Mouse (Mus musculus) midbrain, postnatal 0 days (tissue): Measurements from ENCODE around the gene Hivep1. TPM values are rescaled to one million over a fixed set of nuclear protein-coding genes. Genes with fewer than 3 reads are reported as not detected.

Experiments used
- ATAC-seq: fragments of 200-750 bp; cut with Nextera tagmentation; 2 replicates; pipeline ENCODE4 v1.8.0; 2017; ENCODE audit warnings: moderate number of reproducible peaks, mild to moderate bottlenecking, moderate TSS enrichment, moderate library complexity; ENCODE audit not compliant: low FRiP score
- DNase-seq: peaks from one replicate; pipeline ENCODE4 v3.0.0-alpha.2; 2015; ENCODE audit warnings: low spot score
- H3K27ac ChIP-seq: fragments of 300-500 bp; sonication (generic); 2 replicates; pipeline ENCODE4 v1.5.1; 2014; ENCODE audit warnings: low read depth, mild to moderate bottlenecking, low read length, mixed read lengths
- H3K27me3 ChIP-seq: fragments of 300-500 bp; sonication (generic); 2 replicates; pipeline ENCODE4 v1.6.1; 2014; ENCODE audit warnings: low read length, control low read depth, mixed read lengths; ENCODE audit not compliant: insufficient read depth
- H3K36me3 ChIP-seq: fragments of 300-500 bp; sonication (generic); 2 replicates; pipeline ENCODE4 v1.6.1; 2014; ENCODE audit warnings: low read length, control low read depth, mixed read lengths; ENCODE audit not compliant: insufficient read depth
- H3K4me1 ChIP-seq: fragments of 300-500 bp; sonication (generic); 2 replicates; pipeline ENCODE4 v1.6.1; 2014; ENCODE audit warnings: mild to moderate bottlenecking, control low read depth, antibody characterized with exemption, low read length, mixed read lengths; ENCODE audit not compliant: insufficient read depth
- H3K4me2 ChIP-seq: fragments of 300-500 bp; sonication (generic); 2 replicates; pipeline ENCODE4 v1.6.1; 2014; ENCODE audit warnings: low read depth, mild to moderate bottlenecking, low read length, mixed read lengths; ENCODE audit not compliant: poor library complexity, severe bottlenecking
- H3K4me3 ChIP-seq: fragments of 300-500 bp; sonication (generic); 2 replicates; pipeline ENCODE4 v1.5.1; 2014; ENCODE audit warnings: low read depth, mild to moderate bottlenecking, low read length, moderate library complexity
- H3K9ac ChIP-seq: fragments of 300-500 bp; sonication (generic); replicated peaks from 2 replicates; pipeline ENCODE4 v1.6.1; 2014; ENCODE audit warnings: mild to moderate bottlenecking, low read length, moderate library complexity, mixed read lengths; ENCODE audit not compliant: poor library complexity, severe bottlenecking
- H3K9me3 ChIP-seq: fragments of 300-500 bp; sonication (generic); 2 replicates; pipeline ENCODE4 v1.6.1; 2016; ENCODE audit warnings: low read length, control low read depth
- CTCF ChIP-seq: IDR thresholded peaks from 2 replicates; pipeline ENCODE4 v1.5.1; 2016; ENCODE audit warnings: antibody characterized with exemption, mild to moderate bottlenecking
- WGBS: fragments of 180-500 bp; shearing (Covaris S2); extraction: QIAGEN DNeasy Blood & Tissue Kit; methylation state at CpG from one replicate; pipeline ENCODE4 v1.1.7; 2014; 5-methylcytosine and 5-hydroxymethylcytosine counted together
- polyA plus RNA-seq: library from polyadenylated mRNA; unstranded; fragments of >200 nt; fragmentation: Nextera tagmentation; extraction: Ambion mirVana; gene quantifications from 2 replicates; pipeline ENCODE4 v1.2.1, GENCODE M21; 2015
- total RNA-seq: library from RNA; depleted of rRNA; stranded (reverse); fragments of >200 nt; gene quantifications from 2 replicates; pipeline ENCODE4 v1.2.3, GENCODE M21; 2014; rRNA removed

Gene Hivep1
- 37.2 and 38.0 TPM in 2 replicates for total RNA-seq
- polyA plus RNA-seq = 13.8 and 19.5 TPM in 2 replicates

- under 1% methylated on average over 45 of the region's 100 CpGs for WGBS
Measured at GRCm38 (mm10) chr13:42051961-42052695, at the start of gene Hivep1. TSS of gene Hivep1 (plus strand) at chr13:42052021.

GRCm38 (mm10) chr13:42015484-42016045 is 36.3 kb upstream of the Hivep1 start:
- no peak overlapping the region for H3K4me3 ChIP-seq
- H3K36me3 ChIP-seq = no peaks in the 10 kb centered on the region
- no peak overlapping the region for H3K9ac ChIP-seq
- no peak overlapping the region for H3K27ac ChIP-seq
- H3K27me3 ChIP-seq = no peaks in the 10 kb centered on the region
- no peaks in the 10 kb centered on the region for H3K4me1 ChIP-seq
- no peaks in the 10 kb centered on the region for H3K9me3 ChIP-seq
- ATAC-seq (no peak), DNase-seq (no peak)
- no peak overlapping the region for H3K4me2 ChIP-seq
- TF ChIP-seq CTCF = no peak
- WGBS = 76% methylated on average over 10 of the region's 10 CpGs

More at GRCm38 (mm10) chr13:42051961-42052695, at the start of gene Hivep1:
- Histone ChIP-seq H3K36me3 (no peaks in the 10 kb centered on the region; the same call in 1 of the 2 replicates), H3K9me3 (no peaks in the 10 kb centered on the region), H3K9ac (peak within 1 kb of the TSS; percentile 90), H3K4me2 (peak within 1 kb of the TSS; percentile 94), H3K27ac (peak within 1 kb of the TSS; percentile 92), H3K27me3 (no peaks in the 10 kb centered on the region), H3K4me3 (peak within 1 kb of the TSS; percentile 95), H3K4me1 (peaks cover 3% of the 10 kb centered on the region; the same call in 1 of the 2 replicates)
- TF ChIP-seq CTCF = peak; percentile 25; the same call in 1 of the 2 replicates
- ATAC-seq = peak; percentile 78
- peak; percentile 49 for DNase-seq

GRCm38 (mm10) chr13:42016218-42016617 is 35.6 kb upstream of the Hivep1 start:
- H3K4me1 ChIP-seq = no peaks in the 10 kb centered on the region
- no peak overlapping the region for H3K4me2 ChIP-seq
- H3K27me3 ChIP-seq = no peaks in the 10 kb centered on the region
- no peaks in the 10 kb centered on the region for H3K36me3 ChIP-seq
- no peak overlapping the region for H3K4me3 ChIP-seq
- no peak overlapping the region for H3K9ac ChIP-seq
- WGBS = 74% methylated on average over 5 of the region's 5 CpGs
- no peaks in the 10 kb centered on the region for H3K9me3 ChIP-seq
- H3K27ac ChIP-seq = no peak overlapping the region
- ATAC-seq (no peak), DNase-seq (peak; percentile 53)
- no peak for TF ChIP-seq CTCF

GRCm38 (mm10) chr13:42018356-42018755 is 33.5 kb upstream of the Hivep1 start:
- H3K9me3 ChIP-seq = no peaks in the 10 kb centered on the region
- H3K36me3 ChIP-seq = no peaks in the 10 kb centered on the region
- no peak for TF ChIP-seq CTCF
- no peak for DNase-seq
- no peak for ATAC-seq
- H3K27ac ChIP-seq = no peak overlapping the region
- H3K4me3 ChIP-seq = no peak overlapping the region
- no peak overlapping the region for H3K4me2 ChIP-seq
- no peaks in the 10 kb centered on the region for H3K27me3 ChIP-seq
- H3K9ac ChIP-seq = no peak overlapping the region
- 73% methylated on average over 2 of the region's 2 CpGs for WGBS
- no peaks in the 10 kb centered on the region for H3K4me1 ChIP-seq

GRCm38 (mm10) chr13:42041203-42041602 is 10.6 kb upstream of the Hivep1 start:
- H3K9me3 ChIP-seq = no peaks in the 10 kb centered on the region
- H3K4me3 ChIP-seq = no peak overlapping the region
- no peak overlapping the region for H3K4me2 ChIP-seq
- no peak for TF ChIP-seq CTCF
- H3K9ac ChIP-seq = no peak overlapping the region
- 15% methylated on average over 2 of the region's 2 CpGs for WGBS
- ATAC-seq = no peak
- no peaks in the 10 kb centered on the region for H3K36me3 ChIP-seq
- no peaks in the 10 kb centered on the region for H3K4me1 ChIP-seq
- no peaks in the 10 kb centered on the region for H3K27me3 ChIP-seq
- no peak overlapping the region for H3K27ac ChIP-seq
- DNase-seq = no peak

- H3K4me3 ChIP-seq = no peak overlapping the region
Measured at GRCm38 (mm10) chr13:42043431-42043830, 8.4 kb upstream of the Hivep1 start.

More at GRCm38 (mm10) chr13:42043431-42043830, 8.4 kb upstream of the Hivep1 start:
- no peak for DNase-seq
- H3K9ac ChIP-seq = no peak overlapping the region
- no peaks in the 10 kb centered on the region for H3K36me3 ChIP-seq
- ATAC-seq = no peak
- no peaks in the 10 kb centered on the region for H3K9me3 ChIP-seq
- no peak overlapping the region for H3K27ac ChIP-seq
- no peaks in the 10 kb centered on the region for H3K27me3 ChIP-seq
- 87% methylated on average over 7 of the region's 7 CpGs for WGBS
- no peak overlapping the region for H3K4me2 ChIP-seq
- TF ChIP-seq CTCF = no peak
- H3K4me1 ChIP-seq = no peaks in the 10 kb centered on the region
